Mouse (Mus musculus) kidney, postnatal 0 days (tissue): ENCODE measurements at regions not wholly inside any gene's neighbourhood (a gene's known extent, or its start where the extent isn't known, plus 50 kb on each side); places are given as distances from the start of the nearest gene placed in this dataset.

Source experiments
- ATAC-seq: fragments of 200-750 bp; cut with Nextera tagmentation; replicated peaks from 2 replicates; pipeline ENCODE4 v1.8.0; 2017; ENCODE audit warnings: low read depth, moderate number of reproducible peaks, moderate TSS enrichment, moderate library complexity; ENCODE audit not compliant: low FRiP score
- DNase-seq: peaks from one replicate; pipeline ENCODE4 v3.0.0-alpha.2; 2016; ENCODE audit warnings: low spot score
- H3K27ac ChIP-seq: fragments of 300-500 bp; sonication (generic); 2 replicates; pipeline ENCODE4 v1.5.1; 2014; ENCODE audit warnings: mild to moderate bottlenecking
- H3K27me3 ChIP-seq: fragments of 300-500 bp; sonication (generic); 2 replicates; pipeline ENCODE4 v1.6.1; 2014; ENCODE audit warnings: low read length, mixed read lengths; ENCODE audit not compliant: insufficient read depth
- H3K36me3 ChIP-seq: fragments of 300-500 bp; sonication (generic); 2 replicates; pipeline ENCODE4 v1.6.1; 2014; ENCODE audit warnings: low read length, mixed read lengths; ENCODE audit not compliant: insufficient read depth
- H3K4me1 ChIP-seq: fragments of 300-500 bp; sonication (generic); replicated peaks from 2 replicates; pipeline ENCODE4 v1.6.1; 2014; ENCODE audit warnings: antibody characterized with exemption, low read length, mixed read lengths; ENCODE audit not compliant: insufficient read depth
- H3K4me2 ChIP-seq: fragments of 300-500 bp; sonication (generic); 2 replicates; pipeline ENCODE4 v1.6.1; 2014; ENCODE audit warnings: mild to moderate bottlenecking, low read length, moderate library complexity, mixed read lengths
- H3K4me3 ChIP-seq: fragments of 300-500 bp; sonication (generic); replicated peaks from 2 replicates; pipeline ENCODE4 v1.5.1; 2014; ENCODE audit warnings: low read depth, low read length
- H3K9ac ChIP-seq: fragments of 300-500 bp; sonication (generic); 2 replicates; pipeline ENCODE4 v1.6.1; 2014; ENCODE audit warnings: low read depth, low read length
- H3K9me3 ChIP-seq: fragments of 300-500 bp; sonication (generic); replicated peaks from 2 replicates; pipeline ENCODE4 v1.6.1; 2016; ENCODE audit warnings: low read length, inconsistent platforms, mixed read lengths
- CTCF ChIP-seq: IDR thresholded peaks from 2 replicates; pipeline ENCODE4 v1.5.1; 2016; ENCODE audit warnings: antibody characterized with exemption, low read depth, mild to moderate bottlenecking, moderate library complexity
- WGBS: fragments of 180-500 bp; shearing (Covaris S2); extraction: QIAGEN DNeasy Blood & Tissue Kit; methylation state at CpG from one replicate; pipeline ENCODE4 v1.1.7; 2014; 5-methylcytosine and 5-hydroxymethylcytosine counted together

DNA sequence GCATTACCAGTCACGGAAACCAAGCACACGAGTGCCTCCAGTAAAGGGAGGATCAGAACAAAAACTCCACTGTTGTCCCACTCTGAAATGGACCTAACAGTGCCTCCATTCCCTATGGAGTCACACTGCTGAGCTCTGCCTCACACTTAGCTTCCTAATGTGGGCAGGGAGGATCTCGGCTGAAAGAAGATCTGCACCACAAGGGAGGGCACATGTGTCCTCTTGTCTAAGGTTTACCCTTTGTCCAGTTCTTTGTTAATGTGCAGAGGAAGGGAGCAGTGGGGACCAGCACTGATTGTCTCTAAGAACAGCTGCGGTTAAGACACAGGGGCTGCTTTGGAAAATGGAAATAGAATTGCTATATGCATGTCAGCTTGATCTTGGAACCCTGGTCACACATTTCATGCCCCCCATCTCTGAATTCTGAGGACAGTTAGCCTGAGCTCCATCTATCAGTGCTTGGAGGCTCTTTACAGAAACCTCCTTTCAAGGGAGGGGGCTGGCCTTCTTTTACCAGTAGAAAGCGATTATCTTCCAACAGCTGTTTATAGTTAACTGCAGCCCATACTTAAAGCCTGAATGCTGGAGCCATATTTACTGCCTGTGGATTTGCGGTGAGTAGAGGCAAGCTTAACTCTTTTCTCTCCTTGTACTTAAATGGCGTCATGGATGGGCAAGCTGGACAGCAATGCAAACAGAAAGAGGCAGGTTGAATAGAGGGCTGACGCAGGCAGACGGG is 485.5 kb upstream of the Cdh11 start:
- Histone ChIP-seq H3K9ac (no peak overlapping the region), H3K27ac (no peak overlapping the region), H3K27me3 (no peaks in the 10 kb centered on the region), H3K4me3 (no peak overlapping the region), H3K9me3 (no peaks in the 10 kb centered on the region), H3K4me2 (no peak overlapping the region), H3K4me1 (no peaks in the 10 kb centered on the region; the same call in 1 of the 2 replicates), H3K36me3 (no peaks in the 10 kb centered on the region)
- 50% methylated on average over 9 of the region's 9 CpGs for WGBS
- no peak for ATAC-seq
- no peak for TF ChIP-seq CTCF
- peak; percentile 29 for DNase-seq

DNA sequence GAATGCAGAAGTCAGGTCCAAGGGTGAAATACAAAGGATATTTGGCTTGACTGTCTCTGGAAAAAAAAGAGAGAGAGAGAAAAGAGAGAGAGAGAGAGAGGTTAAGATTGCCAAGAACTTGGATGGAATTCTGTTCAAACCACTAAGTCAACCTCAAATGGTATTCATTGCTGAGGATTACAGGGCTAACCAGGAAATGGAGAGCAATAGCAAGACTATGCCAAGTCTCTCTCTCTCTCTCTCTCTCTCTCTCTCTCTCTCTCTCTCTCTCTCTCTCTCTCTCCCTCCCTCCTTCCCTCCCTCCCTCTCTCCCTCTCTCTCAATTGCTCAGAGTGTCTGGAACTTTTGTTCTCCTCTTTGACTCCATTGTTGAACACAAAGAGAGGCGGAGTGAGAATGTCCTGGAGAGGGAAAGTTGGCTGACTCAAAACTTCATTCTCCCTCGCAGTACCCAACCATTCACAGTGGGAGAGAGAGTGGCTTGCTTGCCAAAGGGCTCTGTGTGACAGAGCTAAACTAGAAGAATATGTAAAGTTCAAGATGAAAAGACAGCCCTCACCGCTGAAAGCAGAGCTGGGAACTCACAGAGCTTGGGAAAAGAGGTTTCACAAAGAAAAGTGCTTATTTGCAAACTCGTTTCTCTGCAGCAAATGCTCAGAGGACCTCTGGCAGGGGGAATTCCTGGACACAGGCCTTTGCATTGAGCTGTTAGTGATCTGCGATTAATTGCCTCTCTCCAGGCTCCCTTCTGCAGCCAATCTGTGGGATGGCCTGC is 487.1 kb upstream of the Cdh11 start:
- H3K4me2 ChIP-seq = no peak overlapping the region
- H3K9ac ChIP-seq = no peak overlapping the region
- H3K27me3 ChIP-seq = no peaks in the 10 kb centered on the region
- TF ChIP-seq CTCF = no peak
- no peaks in the 10 kb centered on the region for H3K36me3 ChIP-seq
- no peak overlapping the region for H3K4me3 ChIP-seq
- WGBS = 31% methylated on average over 5 of the region's 5 CpGs
- no peaks in the 10 kb centered on the region for H3K9me3 ChIP-seq
- ATAC-seq (no peak), DNase-seq (peak; percentile 21)
- H3K27ac ChIP-seq = no peak overlapping the region
- H3K4me1 ChIP-seq = no peaks in the 10 kb centered on the region; the same call in 1 of the 2 replicates

DNA sequence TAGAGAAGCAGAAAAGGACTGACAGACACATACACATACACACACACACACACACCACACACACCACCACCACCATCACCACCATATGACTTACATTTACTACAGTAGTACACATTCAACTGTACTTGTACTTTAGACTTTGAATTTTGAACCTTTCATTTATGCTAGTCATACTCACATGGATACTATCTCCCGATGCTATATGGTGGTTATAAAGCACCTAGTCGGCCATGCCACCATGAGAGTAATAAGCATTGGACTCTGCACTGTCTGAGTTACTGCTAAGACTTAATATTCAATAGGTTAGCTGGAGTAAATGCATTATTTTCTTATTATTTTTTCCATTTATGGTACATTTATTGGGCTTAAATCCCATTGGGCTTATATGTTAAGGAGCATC is 488.0 kb upstream of the Cdh11 start:
- H3K27ac ChIP-seq = no peak overlapping the region
- H3K9me3 ChIP-seq = no peaks in the 10 kb centered on the region
- H3K4me1 ChIP-seq = no peaks in the 10 kb centered on the region; the same call in 1 of the 2 replicates
- no peak overlapping the region for H3K9ac ChIP-seq
- no peak overlapping the region for H3K4me3 ChIP-seq
- no peaks in the 10 kb centered on the region for H3K27me3 ChIP-seq
- ATAC-seq (no peak), DNase-seq (no peak)
- no peak for TF ChIP-seq CTCF
- 85% methylated on average over 2 of the region's 2 CpGs for WGBS
- H3K4me2 ChIP-seq = no peak overlapping the region
- H3K36me3 ChIP-seq = no peaks in the 10 kb centered on the region

DNA sequence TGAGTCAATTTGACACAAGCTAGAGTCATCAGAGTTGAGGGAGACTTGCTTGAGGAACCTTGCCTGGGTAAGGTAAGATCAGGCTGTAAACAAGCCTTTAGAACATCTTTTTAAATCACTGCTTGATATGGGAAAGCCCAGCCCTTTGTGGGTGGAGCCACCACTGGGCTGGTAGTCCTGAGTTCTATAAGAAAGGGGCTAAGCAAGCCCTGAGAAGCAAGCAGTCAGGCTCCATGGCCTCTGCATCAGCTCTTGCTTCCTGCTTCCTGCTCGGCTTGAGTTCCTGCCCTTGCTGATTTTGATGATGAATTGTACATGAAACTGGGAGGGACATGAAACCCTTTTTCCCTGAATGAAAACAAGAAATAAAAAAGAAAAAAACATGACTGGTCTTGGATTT is 496.4 kb upstream of the Cdh11 start:
- no peak overlapping the region for H3K4me3 ChIP-seq
- ATAC-seq (no peak), DNase-seq (peak; percentile 49)
- no peak overlapping the region; the same call in 1 of the 2 replicates for H3K27ac ChIP-seq
- 21% methylated on average over 1 of the region's 1 CpGs for WGBS
- H3K4me1 ChIP-seq = no peaks in the 10 kb centered on the region
- H3K9ac ChIP-seq = no peak overlapping the region
- H3K36me3 ChIP-seq = no peaks in the 10 kb centered on the region
- no peak for TF ChIP-seq CTCF
- H3K27me3 ChIP-seq = no peaks in the 10 kb centered on the region
- no peak overlapping the region for H3K4me2 ChIP-seq
- no peaks in the 10 kb centered on the region for H3K9me3 ChIP-seq

DNA sequence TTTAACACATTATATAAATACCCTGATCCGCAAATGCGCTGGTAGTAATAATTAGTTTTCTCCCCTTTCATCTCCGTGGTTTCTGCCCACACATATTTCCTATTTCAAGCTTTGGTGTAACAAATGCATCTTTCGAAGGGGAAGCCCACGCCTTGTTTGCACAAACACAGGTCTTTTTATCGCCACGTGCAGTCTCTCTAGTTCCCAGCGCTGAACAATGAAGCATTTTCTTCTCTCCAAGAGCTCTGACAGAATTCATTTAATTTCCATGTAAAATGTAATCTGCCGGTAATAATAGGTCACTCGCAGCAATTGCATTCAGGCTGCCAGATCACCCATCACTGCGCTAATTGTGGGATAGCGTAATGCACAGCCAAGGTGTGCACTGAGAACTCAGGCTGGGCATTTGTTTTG is 503.1 kb upstream of the Cdh11 start:
- Histone ChIP-seq H3K4me1 (no peaks in the 10 kb centered on the region), H3K4me2 (no peak overlapping the region), H3K9ac (no peak overlapping the region), H3K36me3 (no peaks in the 10 kb centered on the region), H3K27ac (no peak overlapping the region), H3K4me3 (no peak overlapping the region), H3K27me3 (no peaks in the 10 kb centered on the region), H3K9me3 (no peaks in the 10 kb centered on the region)
- WGBS = 82% methylated on average over 12 of the region's 12 CpGs
- no peak for TF ChIP-seq CTCF
- ATAC-seq (no peak), DNase-seq (no peak)

DNA sequence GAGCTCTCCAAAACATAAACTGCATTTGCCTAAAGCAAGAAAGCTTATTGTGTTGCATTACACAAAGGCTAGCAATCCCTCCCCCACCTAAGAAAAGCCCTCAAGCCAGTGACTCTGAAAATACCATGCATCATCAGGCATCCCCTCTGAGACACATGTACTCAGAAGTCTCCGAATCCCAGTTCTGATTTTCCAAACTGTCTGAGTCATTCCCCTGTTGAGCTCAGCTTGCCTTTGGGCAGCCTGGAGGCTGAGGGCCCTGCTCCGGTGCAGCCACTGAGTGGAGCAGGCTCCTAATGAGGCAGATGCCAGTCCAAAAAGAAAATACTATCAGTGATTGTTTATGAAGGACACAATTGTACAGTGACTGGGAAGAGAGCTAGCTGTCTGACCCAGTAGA is 507.5 kb upstream of the Cdh11 start:
- no peak for TF ChIP-seq CTCF
- Histone ChIP-seq H3K4me2 (no peak overlapping the region), H3K27me3 (no peaks in the 10 kb centered on the region), H3K4me3 (no peak overlapping the region), H3K36me3 (no peaks in the 10 kb centered on the region), H3K9ac (no peak overlapping the region), H3K9me3 (no peaks in the 10 kb centered on the region), H3K27ac (no peak overlapping the region), H3K4me1 (no peaks in the 10 kb centered on the region)
- ATAC-seq (no peak), DNase-seq (no peak)
- WGBS = 48% methylated on average over 2 of the region's 2 CpGs
